Mouse (Mus musculus) fibroblast of lung, adult 2 months (primary cell): ENCODE results near the gene Wt1.
A peak's percentile ranks its signal among the peaks of the same experiment; 100 is the strongest.

ENCODE experiments used
- DNase-seq: peaks from one replicate; pipeline ENCODE4 v3.0.0-alpha.2; 2011; ENCODE audit warnings: low read depth

The Wt1 gene

GRCm38 (mm10) chr2:105185768-105186529 is 59.6 kb downstream of the Wt1 start:
- no peak for DNase-seq

GRCm38 (mm10) chr2:105186591-105186990 is 60.3 kb downstream of the Wt1 start:
- no peak for DNase-seq

- no peak for DNase-seq
These were observed 61.9 kb downstream of the Wt1 start for GRCm38 (mm10) chr2:105188182-105188581.

GRCm38 (mm10) chr2:105189352-105189751 is 63.0 kb downstream of the Wt1 start:
- no peak for DNase-seq

- no peak for DNase-seq
These were observed 73.8 kb downstream of the Wt1 start for GRCm38 (mm10) chr2:105200152-105200551.

- DNase-seq: no peak
These were observed 80.3 kb downstream of the Wt1 start for GRCm38 (mm10) chr2:105206563-105207174.

- DNase-seq: no peak
These were observed 86.5 kb downstream of the Wt1 start for GRCm38 (mm10) chr2:105212839-105213238.

- DNase-seq: no peak
These were observed 89.6 kb downstream of the Wt1 start for GRCm38 (mm10) chr2:105215914-105216313.

GRCm38 (mm10) chr2:105219229-105219628 is 92.9 kb downstream of the Wt1 start:
- no peak for DNase-seq

- DNase-seq: no peak
These were observed 93.3 kb downstream of the Wt1 start for GRCm38 (mm10) chr2:105219664-105220063.

GRCm38 (mm10) chr2:105220738-105221303 is 94.5 kb downstream of the Wt1 start:
- peak; percentile 6 for DNase-seq
